ENCODE assay signal across 8 mouse cellular contexts in the genomic region with DNA sequence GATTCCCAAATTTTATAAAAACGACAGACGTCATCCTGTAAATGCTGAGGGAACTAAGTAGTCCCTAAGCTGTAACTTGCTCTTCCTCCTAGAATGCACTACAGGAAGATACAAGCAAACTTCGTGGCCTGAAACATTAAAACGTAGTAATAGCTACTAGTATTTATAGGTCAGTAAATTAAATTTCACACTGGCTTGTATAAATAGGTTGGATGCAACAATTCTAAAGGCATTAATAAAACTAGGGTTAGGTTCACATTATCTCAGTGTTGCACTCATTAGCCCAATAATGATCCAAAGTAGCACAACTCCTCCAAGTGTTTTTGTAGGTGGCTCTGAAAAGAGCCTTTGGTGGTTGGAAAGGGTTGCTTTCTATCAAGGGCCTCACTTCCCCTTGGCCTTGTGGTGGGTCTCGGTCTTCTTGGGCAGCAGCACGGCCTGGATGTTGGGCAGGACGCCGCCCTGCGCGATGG. TPM values are rescaled to one million over a fixed set of nuclear protein-coding genes. Genes with fewer than 3 reads are reported as not detected.
DNase-seq lines count a peak whose midpoint lies in the region; ATAC-seq and TF ChIP-seq lines count a peak whose summit lies in the region.

No protein-coding gene starts in this region.

- TF ChIP-seq CTCF in G1E (IDR thresholded peaks at IDR 0.05; ENCODE audit: low read depth, low read length): no peak

- peak overlapping the region; percentile 93 for H3K27ac ChIP-seq in heart, embryonic 13.5 days (replicated peaks)
- peak overlapping the region; percentile 94 for H3K27ac ChIP-seq in forebrain, embryonic 16.5 days (ENCODE audit: low read length)

- H3K4me2 ChIP-seq in heart, embryonic 13.5 days: peak overlapping the region; percentile 81
- peak overlapping the region; percentile 85 for H3K4me2 ChIP-seq in forebrain, embryonic 16.5 days (ENCODE audit: low read length)

- peak overlapping the region; percentile 58 for H3K4me3 ChIP-seq in heart, embryonic 13.5 days
- H3K4me3 ChIP-seq in G1E (ENCODE audit: low read depth, low read length): peak overlapping the region; percentile 66; the same call in 1 of the 2 replicates
- peak overlapping the region; percentile 51 for H3K4me3 ChIP-seq in forebrain, embryonic 16.5 days (replicated peaks; ENCODE audit: low read length)

- no peaks in the 10 kb centered on the region for H3K9me3 ChIP-seq in heart, embryonic 13.5 days
- H3K9me3 ChIP-seq in G1E (replicated peaks): no peaks in the 10 kb centered on the region
- no peaks in the 10 kb centered on the region for H3K9me3 ChIP-seq in forebrain, embryonic 16.5 days (ENCODE audit: control insufficient read depth, low read length)

- no peaks in the 10 kb centered on the region for H3K27me3 ChIP-seq in heart, embryonic 13.5 days (replicated peaks)
- H3K27me3 ChIP-seq in G1E (ENCODE audit: insufficient read depth, low read length): no peaks in the 10 kb centered on the region
- no peaks in the 10 kb centered on the region for H3K27me3 ChIP-seq in forebrain, embryonic 16.5 days (replicated peaks; ENCODE audit: control insufficient read depth, insufficient read depth, low read length)

- H3K9ac ChIP-seq in heart, embryonic 13.5 days: peak overlapping the region; percentile 84
- peak overlapping the region; percentile 64 for H3K9ac ChIP-seq in forebrain, embryonic 16.5 days (replicated peaks; ENCODE audit: low read depth, low read length)

- H3K36me3 ChIP-seq in heart, embryonic 13.5 days: no peaks in the 10 kb centered on the region
- no peaks in the 10 kb centered on the region for H3K36me3 ChIP-seq in G1E (replicated peaks)
- no peaks in the 10 kb centered on the region for H3K36me3 ChIP-seq in forebrain, embryonic 16.5 days (ENCODE audit: control insufficient read depth, insufficient read depth)

- no peak for ATAC-seq in heart, embryonic 13.5 days (ENCODE audit: extremely low read depth, insufficient number of reproducible peaks, low FRiP score, low TSS enrichment)
- no peak for ATAC-seq in G1E (ENCODE audit: extremely low read depth, insufficient number of reproducible peaks, low FRiP score, poor library complexity, severe bottlenecking)
- ATAC-seq in forebrain, embryonic 16.5 days: no peak
- 0 out of 2 replicates have a peak, but pooled peaks have one; percentile 16 for ATAC-seq in megakaryocyte, adult 5-6 weeks (ENCODE audit: poor library complexity, severe bottlenecking)
- ATAC-seq in cerebellum, adult (ENCODE audit: insufficient number of reproducible peaks, low FRiP score, low TSS enrichment): no peak

- peaks cover 55% of the 10 kb centered on the region for H3K4me1 ChIP-seq in heart, embryonic 13.5 days
- H3K4me1 ChIP-seq in G1E (ENCODE audit: insufficient read depth, low read depth, low read length): peaks cover 34% of the 10 kb centered on the region
- peaks cover 16% of the 10 kb centered on the region for H3K4me1 ChIP-seq in forebrain, embryonic 16.5 days (replicated peaks; ENCODE audit: control insufficient read depth, insufficient read depth, low read length)

- 3% methylated on average over 10 of the region's 10 CpGs for WGBS in heart, embryonic 13.5 days
- WGBS in forebrain, embryonic 16.5 days: 1% methylated on average over 10 of the region's 10 CpGs

- DNase-seq in heart, adult 9 months (ENCODE audit: low spot score in 2 of 2): no peak
- DNase-seq in G1E (ENCODE audit: low spot score): no peak
- no peak for DNase-seq in urinary bladder, postnatal 4 days (ENCODE audit: low spot score in 2 of 2)
- no peak for DNase-seq in cerebellum, adult 9-11 months

RNA-seq across cellular contexts. Expression of a gene that starts 0.5 kb away (rescaled TPM):
- polyA plus RNA-seq in heart, embryonic 13.5 days (2015; fragmentation: Nextera tagmentation; extraction: Ambion mirVana): 9.5 and 15.8 TPM in 2 replicates
- 1,742 and 2,057 TPM in 2 replicates for total RNA-seq in G1E (2014; fragmentation: Nextera tagmentation)
- 1,288 and 1,589 TPM in 2 replicates for total RNA-seq in G1E (2017)
- 71.1 and 196 TPM in 2 replicates for polyA plus RNA-seq in G1E (2012)
- polyA plus RNA-seq in forebrain, embryonic 16.5 days (2015; fragmentation: Nextera tagmentation; extraction: Ambion mirVana): 12.3 and 18.7 TPM in 2 replicates
- total RNA-seq in megakaryocyte, adult 5-6 weeks (2015): 141 and 258 TPM in 2 replicates
- total RNA-seq in megakaryocyte, adult 5-6 weeks (2017): 1,551 and 1,637 TPM in 2 replicates

RNA-seq across cellular contexts. Expression of a gene that starts 0.8 kb away (rescaled TPM):
- 1.4 and 3.5 TPM in 2 replicates for polyA plus RNA-seq in heart, embryonic 13.5 days (2015; fragmentation: Nextera tagmentation; extraction: Ambion mirVana)
- 350 and 535 TPM in 2 replicates for total RNA-seq in G1E (2014; fragmentation: Nextera tagmentation)
- 410 and 794 TPM in 2 replicates for total RNA-seq in G1E (2017)
- polyA plus RNA-seq in G1E (2012): 0.90 and 0.98 TPM in 2 replicates
- 0.85 and 2.3 TPM in 2 replicates for polyA plus RNA-seq in forebrain, embryonic 16.5 days (2015; fragmentation: Nextera tagmentation; extraction: Ambion mirVana)
- total RNA-seq in megakaryocyte, adult 5-6 weeks (2015): 318 and 331 TPM in 2 replicates
- 1,434 and 1,651 TPM in 2 replicates for total RNA-seq in megakaryocyte, adult 5-6 weeks (2017)

RNA-seq across cellular contexts. Expression of a gene that starts 2.8 kb away (rescaled TPM):
- 1.3 TPM in 1 of 2 replicates, not detected in the other for polyA plus RNA-seq in heart, embryonic 13.5 days (2015; fragmentation: Nextera tagmentation; extraction: Ambion mirVana)
- total RNA-seq in G1E (2014; fragmentation: Nextera tagmentation) (1,076 and 1,147 TPM in 2 replicates), G1E (2017) (4,982 and 5,364 TPM in 2 replicates)
- 12.1 and 66.9 TPM in 2 replicates for polyA plus RNA-seq in G1E (2012)
- 1.5 and 1.6 TPM in 2 replicates for polyA plus RNA-seq in forebrain, embryonic 16.5 days (2015; fragmentation: Nextera tagmentation; extraction: Ambion mirVana)
- total RNA-seq in megakaryocyte, adult 5-6 weeks (2015): 97.3 and 158 TPM in 2 replicates
- 2,083 and 3,751 TPM in 2 replicates for total RNA-seq in megakaryocyte, adult 5-6 weeks (2017)

RNA-seq across cellular contexts. Expression of a gene that starts 18.2 kb away (rescaled TPM):
- polyA plus RNA-seq in heart, embryonic 13.5 days (2015; fragmentation: Nextera tagmentation; extraction: Ambion mirVana): 0.45 and 0.96 TPM in 2 replicates
- 20.2 and 51.9 TPM in 2 replicates for total RNA-seq in G1E (2014; fragmentation: Nextera tagmentation)
- total RNA-seq in G1E (2017): 121 TPM in 2 replicates
- 1.2 and 6.4 TPM in 2 replicates for polyA plus RNA-seq in G1E (2012)
- polyA plus RNA-seq in forebrain, embryonic 16.5 days (2015; fragmentation: Nextera tagmentation; extraction: Ambion mirVana): 0.94 and 1.2 TPM in 2 replicates
- total RNA-seq in megakaryocyte, adult 5-6 weeks (2015): 5.8 and 10.7 TPM in 2 replicates
- total RNA-seq in megakaryocyte, adult 5-6 weeks (2017): 595 and 644 TPM in 2 replicates

RNA-seq across cellular contexts. Expression of a gene that starts 27.3 kb away (rescaled TPM):
- polyA plus RNA-seq in heart, embryonic 13.5 days (2015; fragmentation: Nextera tagmentation; extraction: Ambion mirVana): 13.1 and 13.2 TPM in 2 replicates
- total RNA-seq in G1E (2014; fragmentation: Nextera tagmentation): 919 and 956 TPM in 2 replicates
- 975 and 1,171 TPM in 2 replicates for total RNA-seq in G1E (2017)
- 2.9 and 8.3 TPM in 2 replicates for polyA plus RNA-seq in G1E (2012)
- polyA plus RNA-seq in forebrain, embryonic 16.5 days (2015; fragmentation: Nextera tagmentation; extraction: Ambion mirVana): 6.5 and 7.8 TPM in 2 replicates
- 792 and 803 TPM in 2 replicates for total RNA-seq in megakaryocyte, adult 5-6 weeks (2015)
- 2,001 and 2,565 TPM in 2 replicates for total RNA-seq in megakaryocyte, adult 5-6 weeks (2017)
